Mouse (Mus musculus) liver, embryonic 14.5 days (tissue): Measurements from ENCODE around the gene Foxk1.

Experiments
- CTCF ChIP-seq: IDR thresholded peaks from 2 replicates; pipeline ENCODE4 v1.5.1; 2016; ENCODE audit warnings: antibody characterized with exemption, low read depth, control low read depth
- EP300 ChIP-seq: IDR thresholded peaks from 2 replicates; pipeline ENCODE4 v1.6.1; 2016; ENCODE audit warnings: antibody characterized with exemption, low read depth

GRCm38 (mm10) chr5:142380491-142380890, 20.8 kb upstream of the Foxk1 start:
- TF ChIP-seq CTCF (no peak), EP300 (no peak)
